Mouse (Mus musculus): Measurements from ENCODE around the gene Dnaja3.

DNA sequence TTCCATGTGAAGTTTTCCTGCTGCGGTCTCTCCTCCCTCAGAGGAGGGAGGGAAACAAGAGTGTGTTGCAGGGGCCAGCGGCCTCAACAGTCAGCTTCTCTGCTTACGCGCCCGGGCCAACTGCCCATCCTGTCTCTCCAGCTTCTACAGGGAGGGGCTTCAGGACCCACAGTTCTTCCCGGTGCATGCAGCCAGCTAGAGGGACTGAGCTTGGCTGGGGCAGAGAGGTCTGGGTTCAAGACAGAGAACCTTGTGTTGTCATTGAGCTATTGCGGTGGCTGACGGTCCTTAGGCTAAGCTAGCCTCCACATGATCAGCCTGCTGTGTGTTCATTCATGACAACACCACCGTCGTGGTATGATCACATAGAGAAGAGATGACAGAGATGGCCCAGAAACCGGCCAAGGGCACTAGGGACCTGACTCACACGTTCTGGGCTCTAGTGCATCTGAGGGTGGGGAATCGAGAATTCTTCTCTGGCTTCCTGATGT lies 7.9 kb downstream of the Dnaja3 start:
- TF ChIP-seq CTCF (conservative IDR thresholded peaks at IDR 0.05; ENCODE audit: insufficient read depth, insufficient read length, low read depth, low read length) (no peak), POLR2A (IDR thresholded peaks at IDR 0.05; ENCODE audit: low read depth, low read length) (no peak)

Measured in kidney, adult 2 months (tissue).